In genomic region chr13:113289760-113290159, GRCm38 (mm10) we compare ENCODE assay signal across 28 mouse cellular contexts. TPM values are rescaled to one million over a fixed set of nuclear protein-coding genes. Genes with fewer than 3 reads are reported as not detected.
DNase-seq lines count a peak whose midpoint lies in the region; ATAC-seq and TF ChIP-seq lines count a peak whose summit lies in the region.
"Had no signal": no experiment of that assay in that cellular context is flagged by ENCODE, and none has a peak within 500 bp of the region (broad histone marks: within the 10 kb centered on the region; RNA-seq: fewer than 3 reads in every experiment).

No protein-coding gene starts in this region.

- no peaks in the 10 kb centered on the region for H3K36me3 ChIP-seq in hindbrain, embryonic 15.5 days
- no peaks in the 10 kb centered on the region for H3K36me3 ChIP-seq in hindbrain, embryonic 11.5 days (ENCODE audit: control insufficient read depth, insufficient read depth, low read length)
- no peaks in the 10 kb centered on the region for H3K36me3 ChIP-seq in midbrain, embryonic 14.5 days (ENCODE audit: control insufficient read depth, insufficient read depth, low read length)
- H3K36me3 ChIP-seq in midbrain, embryonic 13.5 days = no peaks in the 10 kb centered on the region
- H3K36me3 ChIP-seq in neural tube, embryonic 14.5 days (ENCODE audit: control insufficient read depth, insufficient read depth, low read length) = no peaks in the 10 kb centered on the region
- H3K36me3 ChIP-seq: embryonic facial prominence, embryonic 12.5 days; embryonic facial prominence, embryonic 15.5 days; G1E; heart, embryonic 12.5 days; heart, embryonic 15.5 days; hindbrain, embryonic 13.5 days had no signal

- H3K27ac ChIP-seq in hindbrain, embryonic 15.5 days (replicated peaks) = 0 out of 2 replicates have a peak overlapping the region, but pooled peaks have one; percentile 26
- H3K27ac ChIP-seq in hindbrain, embryonic 11.5 days (ENCODE audit: low read depth, low read length) = no peak overlapping the region
- no peak overlapping the region for H3K27ac ChIP-seq in midbrain, embryonic 14.5 days (replicated peaks; ENCODE audit: low read depth, low read length)
- no peak overlapping the region for H3K27ac ChIP-seq in midbrain, embryonic 13.5 days
- H3K27ac ChIP-seq in neural tube, embryonic 14.5 days (ENCODE audit: low read depth, low read length) = no peak overlapping the region
- H3K27ac ChIP-seq: embryonic facial prominence, embryonic 12.5 days; embryonic facial prominence, embryonic 15.5 days; heart, embryonic 15.5 days had no signal

- ATAC-seq in hindbrain, embryonic 15.5 days (ENCODE audit: low FRiP score, low read depth) = no peak
- no peak for ATAC-seq in hindbrain, embryonic 11.5 days (ENCODE audit: low FRiP score)
- ATAC-seq in midbrain, embryonic 14.5 days (ENCODE audit: low FRiP score, low TSS enrichment) = no peak
- ATAC-seq in midbrain, embryonic 13.5 days = no peak
- peak; percentile 53; the same call in 1 of the 2 replicates for ATAC-seq in neural tube, embryonic 14.5 days (ENCODE audit: low read depth)
- ATAC-seq: forebrain, embryonic 14.5 days; forebrain, postnatal 0 days; Patski had no signal

- H3K4me1 ChIP-seq in hindbrain, embryonic 15.5 days (replicated peaks) = peaks cover 10% of the 10 kb centered on the region; the same call in 1 of the 2 replicates
- H3K4me1 ChIP-seq in hindbrain, embryonic 11.5 days (replicated peaks; ENCODE audit: control insufficient read depth, insufficient read depth, low read length) = no peaks in the 10 kb centered on the region
- 0 out of 2 replicates have a peak, but pooled peaks cover 4% of the 10 kb centered on the region for H3K4me1 ChIP-seq in midbrain, embryonic 14.5 days (ENCODE audit: control insufficient read depth, insufficient read depth, low read length)
- peaks cover 7% of the 10 kb centered on the region; the same call in 1 of the 2 replicates for H3K4me1 ChIP-seq in midbrain, embryonic 13.5 days (replicated peaks)
- H3K4me1 ChIP-seq in neural tube, embryonic 14.5 days (ENCODE audit: control insufficient read depth, insufficient read depth, low read length) = peaks cover 4% of the 10 kb centered on the region; the same call in 1 of the 2 replicates

- no peak for TF ChIP-seq CTCF in brain, embryonic 14.5 days (IDR thresholded peaks at IDR 0.05; ENCODE audit: borderline replicate concordance, extremely low read depth, insufficient read depth, insufficient read length)

- WGBS in hindbrain, embryonic 15.5 days = 49% methylated on average over 4 of the region's 4 CpGs
- 78% methylated on average over 4 of the region's 4 CpGs for whole genome bisulfite sequencing in hindbrain, embryonic 11.5 days
- WGBS in midbrain, embryonic 14.5 days = 50% methylated on average over 4 of the region's 4 CpGs
- 58% methylated on average over 4 of the region's 4 CpGs for WGBS in midbrain, embryonic 13.5 days
- 36% methylated on average over 4 of the region's 4 CpGs for WGBS in neural tube, embryonic 14.5 days

- no peak for DNase-seq in hindbrain, embryonic 11.5 days (ENCODE audit: low spot score)
- DNase-seq in midbrain, embryonic 14.5 days = peak; percentile 31
- DNase-seq in brain, embryonic 14.5 days (ENCODE audit: low read depth) = peak; percentile 50
- DNase-seq in layer of hippocampus, adult 18-20 months (ENCODE audit: low spot score in 2 of 2) = no peak
- DNase-seq: adrenal gland, postnatal 10 days; adrenal gland, postnatal 36 days; B cell, adult 2 months; cerebellum, adult 11 months; cerebellum, adult 2 months; cerebellum, adult 9-11 months; cerebellum, postnatal 25 days; forebrain, postnatal 0 days; gastrocnemius, postnatal 25 days; heart, adult 18-20 months; heart, postnatal 10 days; heart, postnatal 36 days had no signal

- no peak for TF ChIP-seq POLR2A in brain, embryonic 14.5 days (IDR thresholded peaks at IDR 0.05; ENCODE audit: borderline replicate concordance, extremely low read depth, insufficient read depth, insufficient read length, poor library complexity, severe bottlenecking)

- H3K9ac ChIP-seq in hindbrain, embryonic 15.5 days = no peak overlapping the region
- H3K9ac ChIP-seq in hindbrain, embryonic 11.5 days (ENCODE audit: low read depth, low read length) = no peak overlapping the region
- no peak overlapping the region for H3K9ac ChIP-seq in midbrain, embryonic 14.5 days (replicated peaks; ENCODE audit: low read length)
- no peak overlapping the region for H3K9ac ChIP-seq in midbrain, embryonic 13.5 days (replicated peaks)
- no peak overlapping the region for H3K9ac ChIP-seq in neural tube, embryonic 14.5 days (replicated peaks; ENCODE audit: low read depth, low read length)
- H3K9ac ChIP-seq: embryonic facial prominence, embryonic 12.5 days; embryonic facial prominence, embryonic 15.5 days; forebrain, postnatal 0 days; heart, embryonic 12.5 days; heart, embryonic 15.5 days; hindbrain, embryonic 13.5 days had no signal

- no peak overlapping the region for H3K4me2 ChIP-seq in hindbrain, embryonic 15.5 days
- no peak overlapping the region for H3K4me2 ChIP-seq in hindbrain, embryonic 11.5 days (replicated peaks; ENCODE audit: low read depth, low read length)
- H3K4me2 ChIP-seq in midbrain, embryonic 14.5 days (ENCODE audit: low read length) = no peak overlapping the region
- H3K4me2 ChIP-seq in midbrain, embryonic 13.5 days (replicated peaks) = no peak overlapping the region
- H3K4me2 ChIP-seq in neural tube, embryonic 14.5 days (ENCODE audit: low read depth, low read length) = no peak overlapping the region
- H3K4me2 ChIP-seq: embryonic facial prominence, embryonic 12.5 days; embryonic facial prominence, embryonic 15.5 days; heart, embryonic 12.5 days; heart, embryonic 15.5 days; hindbrain, embryonic 13.5 days had no signal

- H3K4me3 ChIP-seq in hindbrain, embryonic 15.5 days = no peak overlapping the region
- H3K4me3 ChIP-seq in hindbrain, embryonic 11.5 days (ENCODE audit: low read depth, low read length) = no peak overlapping the region
- H3K4me3 ChIP-seq in midbrain, embryonic 14.5 days (replicated peaks; ENCODE audit: low read depth, low read length) = no peak overlapping the region
- H3K4me3 ChIP-seq in midbrain, embryonic 13.5 days (replicated peaks) = no peak overlapping the region
- H3K4me3 ChIP-seq in neural tube, embryonic 14.5 days (ENCODE audit: low read depth, low read length) = no peak overlapping the region
- H3K4me3 ChIP-seq: embryonic facial prominence, embryonic 12.5 days; embryonic facial prominence, embryonic 15.5 days; heart, embryonic 12.5 days; heart, embryonic 15.5 days; hindbrain, embryonic 13.5 days had no signal

- no peaks in the 10 kb centered on the region for H3K9me3 ChIP-seq in hindbrain, embryonic 15.5 days
- no peaks in the 10 kb centered on the region for H3K9me3 ChIP-seq in hindbrain, embryonic 11.5 days (ENCODE audit: control insufficient read depth, low read length)
- H3K9me3 ChIP-seq in midbrain, embryonic 14.5 days (ENCODE audit: control insufficient read depth, low read length) = no peaks in the 10 kb centered on the region
- no peaks in the 10 kb centered on the region for H3K9me3 ChIP-seq in midbrain, embryonic 13.5 days
- no peaks in the 10 kb centered on the region for H3K9me3 ChIP-seq in neural tube, embryonic 14.5 days (ENCODE audit: control insufficient read depth, low read length)
- H3K9me3 ChIP-seq: embryonic facial prominence, embryonic 12.5 days; embryonic facial prominence, embryonic 15.5 days; heart, embryonic 12.5 days; heart, embryonic 15.5 days; hindbrain, embryonic 13.5 days had no signal

- H3K27me3 ChIP-seq in hindbrain, embryonic 15.5 days = peaks cover 18% of the 10 kb centered on the region
- peaks cover 6% of the 10 kb centered on the region; the same call in 1 of the 2 replicates for H3K27me3 ChIP-seq in hindbrain, embryonic 11.5 days (ENCODE audit: control insufficient read depth, insufficient read depth, low read length)
- H3K27me3 ChIP-seq in midbrain, embryonic 14.5 days (ENCODE audit: control insufficient read depth, insufficient read depth, low read length) = 0 out of 2 replicates have a peak, but pooled peaks cover 18% of the 10 kb centered on the region
- peaks cover 29% of the 10 kb centered on the region for H3K27me3 ChIP-seq in midbrain, embryonic 13.5 days
- peaks cover 9% of the 10 kb centered on the region; the same call in 1 of the 2 replicates for H3K27me3 ChIP-seq in neural tube, embryonic 14.5 days (ENCODE audit: control insufficient read depth, insufficient read depth, low read length)
- H3K27me3 ChIP-seq: CH12.LX; embryonic facial prominence, embryonic 15.5 days; heart, embryonic 12.5 days; Patski had no signal

RNA-seq across cellular contexts. Expression of gene BC067074, which starts 3.2 kb away (rescaled TPM):
- polyA plus RNA-seq in hindbrain, embryonic 15.5 days (2015; fragmentation: Nextera tagmentation; extraction: Ambion mirVana) = 1.1 TPM in 2 replicates
- 1.9 and 2.2 TPM in 2 replicates for polyA plus RNA-seq in hindbrain, embryonic 11.5 days (2014; fragmentation: Nextera tagmentation; extraction: Ambion mirVana)
- polyA plus RNA-seq in midbrain, embryonic 14.5 days (2014; fragmentation: Nextera tagmentation; extraction: Ambion mirVana) = 0.40 and 0.83 TPM in 2 replicates
- polyA plus RNA-seq in midbrain, embryonic 13.5 days (2015; fragmentation: Nextera tagmentation; extraction: Ambion mirVana) = 0.88 and 0.93 TPM in 2 replicates
- polyA plus RNA-seq in brain, embryonic 14.5 days (2012; rRNA removed) = 1.5 and 2.7 TPM in 2 replicates
- polyA plus RNA-seq in neural tube, embryonic 14.5 days (2014; fragmentation: Nextera tagmentation; extraction: Ambion mirVana) = 0.51 and 0.84 TPM in 2 replicates
- 1 to 10 TPM; 1.0 to 1.3 TPM for total RNA-seq in layer of hippocampus, adult 18-20 months (2021)
- total RNA-seq: CH12.LX had no signal
- polyA plus RNA-seq: G1E had no signal

Comparison
In these comparisons a context has a peak if more than half of its experiments do, and no peak if none do; other contexts are left out.
1. DNase-seq: peak in midbrain, embryonic 14.5 days (single experiment) and brain, embryonic 14.5 days (single experiment); none in hindbrain, embryonic 11.5 days (single experiment) and layer of hippocampus, adult 18-20 months (0 of 2).